Mouse (Mus musculus) embryonic facial prominence, embryonic 14.5 days (tissue): ENCODE measurements at regions not wholly inside any gene's neighbourhood (a gene's known extent, or its start where the extent isn't known, plus 50 kb on each side); places are given as distances from the start of the nearest gene placed in this dataset.
"Not testable (repeated sequence)": the region's sequence is repeated elsewhere in the genome, so short reads cannot be mapped to it uniquely, and the experiment has no call there.

Experiments
- ATAC-seq: fragments of 200-750 bp; cut with Nextera tagmentation; 2 replicates; pipeline ENCODE4 v1.8.0; 2017; ENCODE audit warnings: low read depth, moderate number of reproducible peaks, moderate TSS enrichment
- DNase-seq: peaks from one replicate; pipeline ENCODE4 v3.0.0-alpha.2; 2015; ENCODE audit warnings: low spot score
- H3K27ac ChIP-seq: fragments of 300-500 bp; sonication (generic); replicated peaks from 2 replicates; pipeline ENCODE4 v1.5.1; 2014; ENCODE audit warnings: low read depth, mild to moderate bottlenecking, low read length, moderate library complexity
- H3K27me3 ChIP-seq: fragments of 300-500 bp; sonication (generic); replicated peaks from 2 replicates; pipeline ENCODE4 v1.6.1; 2014; ENCODE audit warnings: low read length; ENCODE audit not compliant: control insufficient read depth, insufficient read depth
- H3K36me3 ChIP-seq: fragments of 300-500 bp; sonication (generic); 2 replicates; pipeline ENCODE4 v1.6.1; 2014; ENCODE audit warnings: low read length, mixed read lengths; ENCODE audit not compliant: control insufficient read depth, insufficient read depth
- H3K4me1 ChIP-seq: fragments of 300-500 bp; sonication (generic); 2 replicates; pipeline ENCODE4 v1.6.1; 2014; ENCODE audit warnings: antibody characterized with exemption, low read length; ENCODE audit not compliant: control insufficient read depth, insufficient read depth
- H3K4me2 ChIP-seq: fragments of 300-500 bp; sonication (generic); 2 replicates; pipeline ENCODE4 v1.6.1; 2014; ENCODE audit warnings: low read depth, mild to moderate bottlenecking, low read length, moderate library complexity, mixed read lengths
- H3K4me3 ChIP-seq: fragments of 300-500 bp; sonication (generic); 2 replicates; pipeline ENCODE4 v1.5.1; 2014; ENCODE audit warnings: low read depth, mild to moderate bottlenecking, low read length
- H3K9ac ChIP-seq: fragments of 300-500 bp; sonication (generic); 2 replicates; pipeline ENCODE4 v1.6.1; 2014; ENCODE audit warnings: low read depth, mild to moderate bottlenecking, low read length, moderate library complexity, mixed read lengths
- H3K9me3 ChIP-seq: fragments of 300-500 bp; sonication (generic); 2 replicates; pipeline ENCODE4 v1.6.1; 2016; ENCODE audit warnings: low read length; ENCODE audit not compliant: control insufficient read depth
- WGBS: fragments of 180-500 bp; shearing (Covaris S2); extraction: QIAGEN DNeasy Blood & Tissue Kit; methylation state at CpG from one replicate; pipeline ENCODE4 v1.1.7; 2014; 5-methylcytosine and 5-hydroxymethylcytosine counted together

DNA sequence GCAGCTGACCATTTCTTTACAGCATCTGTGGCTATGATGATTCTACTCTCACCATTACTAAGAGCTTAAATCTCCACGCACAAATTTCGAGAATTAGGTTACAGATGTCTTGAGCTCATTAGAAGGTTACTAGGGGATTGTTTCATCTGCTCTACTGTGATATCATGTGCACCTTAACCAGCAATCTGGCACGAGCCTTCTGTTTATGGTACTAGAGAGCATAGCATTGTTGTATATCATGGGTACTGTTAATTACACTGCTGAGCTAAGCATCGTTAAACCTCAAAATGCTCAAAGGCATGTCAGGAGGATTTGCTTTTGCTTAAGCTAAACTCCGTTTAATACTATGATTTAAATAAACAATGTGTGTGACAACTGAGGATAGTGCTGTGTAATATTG, 1255.9 kb upstream of the Pcdh10 start:
- Histone ChIP-seq H3K4me1 (no peaks in the 10 kb centered on the region), H3K36me3 (no peaks in the 10 kb centered on the region)
- peak; percentile 47; the same call in 1 of the 2 replicates for ATAC-seq

DNA sequence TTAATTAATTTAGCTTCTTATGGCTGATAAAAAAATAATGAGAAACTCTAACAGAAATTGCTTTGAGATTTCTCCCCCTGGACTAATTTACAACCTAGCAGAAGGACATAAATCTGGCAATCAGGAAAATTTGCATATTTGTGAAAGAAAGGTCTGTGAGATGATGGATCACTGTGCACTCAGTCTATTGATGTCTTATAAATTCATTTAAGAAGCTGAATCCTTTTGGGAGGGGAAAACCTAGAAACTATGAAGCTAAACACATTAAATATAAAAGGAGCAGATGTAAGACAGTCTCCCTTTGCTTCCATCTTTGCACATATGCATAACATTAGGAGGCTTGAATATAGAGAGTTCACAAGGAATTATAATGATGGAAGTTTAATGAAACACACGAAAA, 1247.5 kb upstream of the Pcdh10 start:
- no peak overlapping the region for H3K27ac ChIP-seq
- no peaks in the 10 kb centered on the region for H3K36me3 ChIP-seq
- no peaks in the 10 kb centered on the region for H3K9me3 ChIP-seq
- H3K4me1 ChIP-seq: no peaks in the 10 kb centered on the region
- no peaks in the 10 kb centered on the region for H3K27me3 ChIP-seq
- H3K4me2 ChIP-seq: no peak overlapping the region
- 88% methylated on average over 1 of the region's 1 CpGs for WGBS
- ATAC-seq (no peak), DNase-seq (no peak)
- H3K9ac ChIP-seq: no peak overlapping the region
- no peak overlapping the region for H3K4me3 ChIP-seq

More for the DNA sequence above, 1255.9 kb upstream of the Pcdh10 start:
- Histone ChIP-seq H3K27ac (no peak overlapping the region), H3K9me3 (no peaks in the 10 kb centered on the region), H3K4me2 (no peak overlapping the region), H3K27me3 (no peaks in the 10 kb centered on the region), H3K4me3 (no peak overlapping the region), H3K9ac (no peak overlapping the region)
- DNase-seq: no peak
- WGBS: 56% methylated on average over 5 of the region's 5 CpGs

DNA sequence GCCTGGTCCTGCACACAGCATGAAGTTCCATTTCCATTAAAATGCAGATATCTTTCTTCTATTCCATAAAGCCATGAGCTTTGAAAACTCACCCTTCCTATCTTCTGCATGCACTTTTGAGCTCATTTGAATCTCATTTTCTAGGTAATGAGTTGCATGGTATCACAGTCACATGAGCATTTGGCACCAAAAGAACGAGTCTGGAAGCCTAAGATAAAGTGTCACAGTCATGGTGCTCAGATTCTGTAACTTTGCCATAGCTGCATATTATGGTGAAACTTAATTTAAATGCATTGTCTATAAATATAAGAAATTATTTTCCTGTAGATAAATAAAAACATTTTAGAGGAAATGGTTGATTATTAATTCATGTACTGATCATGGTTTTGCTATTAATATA, 1223.7 kb upstream of the Pcdh10 start:
- Histone ChIP-seq H3K36me3 (no peaks in the 10 kb centered on the region), H3K27me3 (no peaks in the 10 kb centered on the region), H3K4me2 (no peak overlapping the region), H3K9ac (no peak overlapping the region), H3K4me1 (no peaks in the 10 kb centered on the region), H3K27ac (no peak overlapping the region), H3K9me3 (no peaks in the 10 kb centered on the region), H3K4me3 (no peak overlapping the region)
- 65% methylated on average over 1 of the region's 1 CpGs for WGBS
- ATAC-seq (no peak), DNase-seq (no peak)

DNA sequence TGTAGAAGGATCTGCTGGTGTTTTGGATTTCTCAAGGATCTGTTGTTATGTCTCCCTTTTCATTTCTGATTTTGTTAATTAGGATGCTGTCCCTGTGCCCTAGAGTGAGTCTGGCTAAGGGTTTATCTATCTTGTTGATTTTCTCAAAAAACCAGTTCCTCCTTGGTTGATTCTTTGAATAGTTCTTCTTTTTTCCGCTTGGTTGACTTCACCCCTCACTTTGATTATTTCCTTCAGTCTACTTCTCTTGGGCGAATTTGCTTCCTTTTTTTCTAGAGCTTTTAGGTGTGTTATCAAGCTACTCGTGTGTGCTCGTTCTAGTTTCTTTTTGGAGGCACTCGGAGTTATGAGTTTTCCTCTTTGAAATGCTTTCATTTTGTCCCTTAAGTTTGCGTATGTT, 1178.3 kb upstream of the Pcdh10 start:
- not testable (repeated sequence) for H3K9ac ChIP-seq, H3K9me3 ChIP-seq, H3K4me2 ChIP-seq, H3K4me1 ChIP-seq, DNase-seq, H3K27me3 ChIP-seq, H3K36me3 ChIP-seq, ATAC-seq, H3K27ac ChIP-seq, H3K4me3 ChIP-seq
- 83% methylated on average over 6 of the region's 6 CpGs for WGBS

DNA sequence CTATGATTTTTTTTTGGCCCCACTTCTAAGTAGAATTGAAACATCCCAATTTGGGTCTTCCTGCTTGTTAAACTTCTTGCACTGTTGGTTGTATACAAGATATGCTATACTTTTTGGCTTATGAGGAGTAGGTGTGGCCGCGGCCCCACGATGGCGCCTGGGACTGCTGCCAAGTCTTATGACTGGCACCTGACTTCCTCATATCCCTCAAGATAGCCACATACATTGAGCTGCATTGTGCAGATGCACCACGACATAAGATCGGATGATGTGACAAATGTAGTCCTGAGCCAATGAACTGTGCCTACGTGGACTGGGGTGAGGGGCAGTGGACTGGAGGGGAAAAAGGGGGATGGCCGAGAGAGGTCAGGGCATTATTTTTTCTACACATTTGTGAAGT, 1140.7 kb upstream of the Pcdh10 start:
- H3K27me3 ChIP-seq, H3K4me1 ChIP-seq, H3K9me3 ChIP-seq, ATAC-seq, H3K9ac ChIP-seq, DNase-seq, H3K36me3 ChIP-seq, H3K27ac ChIP-seq, H3K4me2 ChIP-seq, H3K4me3 ChIP-seq: not testable (repeated sequence)
- WGBS: 93% methylated on average over 8 of the region's 8 CpGs
